Mouse (Mus musculus): ENCODE data around the gene Sergef.

DNA sequence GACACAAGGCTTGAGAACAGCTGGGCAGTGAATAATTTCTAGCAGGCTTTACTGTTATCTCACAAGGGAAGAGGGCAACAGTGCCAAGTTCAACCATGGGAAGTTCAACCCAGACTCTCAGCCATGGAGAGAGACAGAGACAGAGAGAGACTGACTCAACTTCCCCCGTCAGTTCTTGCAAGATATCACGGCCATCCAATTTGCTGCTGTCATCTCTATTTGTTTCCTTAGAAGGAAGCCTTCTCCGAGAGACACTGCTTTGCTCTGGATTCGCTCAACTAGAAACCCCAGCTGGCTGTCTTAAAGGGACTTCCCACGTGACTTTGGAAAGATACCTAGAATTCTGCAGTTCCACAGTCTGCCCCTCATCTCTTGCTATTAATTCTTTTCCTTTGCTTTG, 80.6 kb downstream of the Sergef start:
- no peak for TF ChIP-seq POLR2A (IDR thresholded peaks at IDR 0.05; ENCODE audit: insufficient read depth, low read depth, low read length)
- TF ChIP-seq CTCF (IDR thresholded peaks at IDR 0.05; ENCODE audit: insufficient read depth, low read depth, low read length), result no peak

Data from olfactory bulb, adult 2 months (tissue).